Mouse (Mus musculus) hindbrain, embryonic 11.5 days (tissue): ENCODE results near the gene Prox2. TPM values are rescaled to one million over a fixed set of nuclear protein-coding genes. Genes with fewer than 3 reads are reported as not detected.

ENCODE experiments used
- polyA plus RNA-seq: library from polyadenylated mRNA; unstranded; fragments of >200 nt; fragmentation: Nextera tagmentation; extraction: Ambion mirVana; gene quantifications from 2 replicates; pipeline ENCODE4 v1.2.1, GENCODE M21; 2014

Gene Prox2
- polyA plus RNA-seq, 1 experiment from 2014 or later, result 4.1 TPM

Other genes with a start within 250 kb of the Prox2 start
- gene Ltbp2, start 234.2 kb downstream of the Prox2 start, polyA plus RNA-seq, result 0.08 and 0.09 TPM in 2 replicates
- 148 and 156 TPM in 2 replicates for gene Fcf1, start 139.9 kb downstream of the Prox2 start, polyA plus RNA-seq
- gene Arel1, start 139.9 kb downstream of the Prox2 start, polyA plus RNA-seq, result 21.8 and 24.5 TPM in 2 replicates
- 44.2 and 53.2 TPM in 2 replicates for gene Ylpm1, start 114.4 kb downstream of the Prox2 start, polyA plus RNA-seq
- 98.7 and 101 TPM in 2 replicates for gene Dlst, start 74 bp upstream of the Prox2 start, polyA plus RNA-seq
- gene Rps6kl1, start 40.5 kb upstream of the Prox2 start, polyA plus RNA-seq, result 2.3 and 2.6 TPM in 2 replicates
- gene Pgf, start 67.0 kb upstream of the Prox2 start, polyA plus RNA-seq, result 5.4 and 7.8 TPM in 2 replicates
- gene Eif2b2, start 108.7 kb upstream of the Prox2 start, polyA plus RNA-seq, result 90.0 and 103 TPM in 2 replicates
- gene Mlh3, start 159.8 kb upstream of the Prox2 start, polyA plus RNA-seq, result 7.7 and 8.4 TPM in 2 replicates
- gene Acyp1, start 177.7 kb upstream of the Prox2 start, polyA plus RNA-seq, result 71.4 and 73.8 TPM in 2 replicates
- gene Zc2hc1c, start 177.8 kb upstream of the Prox2 start, polyA plus RNA-seq, result 1.2 and 1.5 TPM in 2 replicates
- gene Nek9, start 228.6 kb upstream of the Prox2 start, polyA plus RNA-seq, result 10.2 and 13.4 TPM in 2 replicates